Mouse (Mus musculus): ENCODE results near the gene Slc44a1.

Slc44a1 gene

GRCm38 (mm10) chr4:53469007-53469406 is 28.8 kb downstream of the Slc44a1 start:
- DNase-seq (ENCODE audit: low read depth, low spot score) = no peak

GRCm38 (mm10) chr4:53474109-53474508 is 33.9 kb downstream of the Slc44a1 start:
- no peak for DNase-seq (ENCODE audit: low read depth, low spot score)

GRCm38 (mm10) chr4:53475230-53475952 is 35.2 kb downstream of the Slc44a1 start:
- DNase-seq (ENCODE audit: low read depth, low spot score) = no peak

GRCm38 (mm10) chr4:53478644-53479043 is 38.4 kb downstream of the Slc44a1 start:
- DNase-seq (ENCODE audit: low read depth, low spot score) = no peak

GRCm38 (mm10) chr4:53487216-53488188 is 47.3 kb downstream of the Slc44a1 start:
- no peak for DNase-seq (ENCODE audit: low read depth, low spot score)

- no peak for DNase-seq (ENCODE audit: low read depth, low spot score)
These were observed 48.6 kb downstream of the Slc44a1 start for GRCm38 (mm10) chr4:53488803-53489202.

GRCm38 (mm10) chr4:53490371-53490770 is 50.2 kb downstream of the Slc44a1 start:
- DNase-seq (ENCODE audit: low read depth, low spot score) = no peak

GRCm38 (mm10) chr4:53491269-53491668 is 51.1 kb downstream of the Slc44a1 start:
- no peak for DNase-seq (ENCODE audit: low read depth, low spot score)

- no peak for DNase-seq (ENCODE audit: low read depth, low spot score)
These were observed 55.4 kb downstream of the Slc44a1 start for GRCm38 (mm10) chr4:53495646-53496045.

- no peak for DNase-seq (ENCODE audit: low read depth, low spot score)
These were observed 62.6 kb downstream of the Slc44a1 start for GRCm38 (mm10) chr4:53502764-53503163.

GRCm38 (mm10) chr4:53512131-53512916 is 72.1 kb downstream of the Slc44a1 start:
- no peak for DNase-seq (ENCODE audit: low read depth, low spot score)

GRCm38 (mm10) chr4:53513276-53514081 is 73.3 kb downstream of the Slc44a1 start:
- no peak for DNase-seq (ENCODE audit: low read depth, low spot score)

- no peak for DNase-seq (ENCODE audit: low read depth, low spot score)
These were observed 75.9 kb downstream of the Slc44a1 start for GRCm38 (mm10) chr4:53516011-53516532.

- DNase-seq (ENCODE audit: low read depth, low spot score) = no peak
These were observed 79.2 kb downstream of the Slc44a1 start for GRCm38 (mm10) chr4:53519429-53519828.

GRCm38 (mm10) chr4:53521028-53521427 is 80.8 kb downstream of the Slc44a1 start:
- no peak for DNase-seq (ENCODE audit: low read depth, low spot score)

- no peak for DNase-seq (ENCODE audit: low read depth, low spot score)
These were observed 82.4 kb downstream of the Slc44a1 start for GRCm38 (mm10) chr4:53522655-53523054.

GRCm38 (mm10) chr4:53525503-53525902 is 85.3 kb downstream of the Slc44a1 start:
- no peak for DNase-seq (ENCODE audit: low read depth, low spot score)

GRCm38 (mm10) chr4:53525994-53526393 is 85.8 kb downstream of the Slc44a1 start:
- no peak for DNase-seq (ENCODE audit: low read depth, low spot score)

GRCm38 (mm10) chr4:53526446-53526845 is 86.2 kb downstream of the Slc44a1 start:
- DNase-seq (ENCODE audit: low read depth, low spot score) = no peak

GRCm38 (mm10) chr4:53535795-53536194 is 95.6 kb downstream of the Slc44a1 start:
- no peak for DNase-seq (ENCODE audit: low read depth, low spot score)

GRCm38 (mm10) chr4:53537101-53537500 is 96.9 kb downstream of the Slc44a1 start:
- no peak for DNase-seq (ENCODE audit: low read depth, low spot score)
